Mouse (Mus musculus) gastrocnemius, adult 2 months (tissue): ENCODE results near the gene Arf4. TPM values are rescaled to one million over a fixed set of nuclear protein-coding genes. Genes with fewer than 3 reads are reported as not detected.
"Not testable (repeated sequence)": the region's sequence is repeated elsewhere in the genome, so short reads cannot be mapped to it uniquely, and the experiment has no call there.

Experiments
- DNase-seq: peaks from one replicate; pipeline ENCODE4 v3.0.0; 2022
- H3K27ac ChIP-seq: fragments of 200-600 bp; 2 replicates; pipeline ENCODE4 v1.8.1; 2022; ENCODE audit warnings: mild to moderate bottlenecking
- H3K4me3 ChIP-seq: fragments of 200-600 bp; 2 replicates; pipeline ENCODE4 v1.8.1; 2022; ENCODE audit warnings: mild to moderate bottlenecking, moderate library complexity
- CTCF ChIP-seq: fragments of 200-600 bp; IDR thresholded peaks from 2 replicates; pipeline ENCODE4 v1.8.1; 2022; ENCODE audit warnings: antibody characterized with exemption, mild to moderate bottlenecking, moderate library complexity
- intact Hi-C: fragments of 180-260 bp; cut with DNase I; formaldehyde crosslinking; loops from one replicate; pipeline ENCODE4 v1.15.1; 2025
- microRNA-seq: library from miRNA; unstranded; fragments of <30 nt; microRNA quantifications from one replicate; pipeline ENCODE4 v1.2.0, GENCODE M21; 2021
- total RNA-seq, 2 experiments: library from RNA; stranded (reverse); gene quantifications; 2 replicates each; pipeline ENCODE4 v1.2.3; 2021

The Arf4 gene
- total RNA-seq, 2 experiments from 2014 or later, result 27.0 to 36.3 TPM

DNA sequence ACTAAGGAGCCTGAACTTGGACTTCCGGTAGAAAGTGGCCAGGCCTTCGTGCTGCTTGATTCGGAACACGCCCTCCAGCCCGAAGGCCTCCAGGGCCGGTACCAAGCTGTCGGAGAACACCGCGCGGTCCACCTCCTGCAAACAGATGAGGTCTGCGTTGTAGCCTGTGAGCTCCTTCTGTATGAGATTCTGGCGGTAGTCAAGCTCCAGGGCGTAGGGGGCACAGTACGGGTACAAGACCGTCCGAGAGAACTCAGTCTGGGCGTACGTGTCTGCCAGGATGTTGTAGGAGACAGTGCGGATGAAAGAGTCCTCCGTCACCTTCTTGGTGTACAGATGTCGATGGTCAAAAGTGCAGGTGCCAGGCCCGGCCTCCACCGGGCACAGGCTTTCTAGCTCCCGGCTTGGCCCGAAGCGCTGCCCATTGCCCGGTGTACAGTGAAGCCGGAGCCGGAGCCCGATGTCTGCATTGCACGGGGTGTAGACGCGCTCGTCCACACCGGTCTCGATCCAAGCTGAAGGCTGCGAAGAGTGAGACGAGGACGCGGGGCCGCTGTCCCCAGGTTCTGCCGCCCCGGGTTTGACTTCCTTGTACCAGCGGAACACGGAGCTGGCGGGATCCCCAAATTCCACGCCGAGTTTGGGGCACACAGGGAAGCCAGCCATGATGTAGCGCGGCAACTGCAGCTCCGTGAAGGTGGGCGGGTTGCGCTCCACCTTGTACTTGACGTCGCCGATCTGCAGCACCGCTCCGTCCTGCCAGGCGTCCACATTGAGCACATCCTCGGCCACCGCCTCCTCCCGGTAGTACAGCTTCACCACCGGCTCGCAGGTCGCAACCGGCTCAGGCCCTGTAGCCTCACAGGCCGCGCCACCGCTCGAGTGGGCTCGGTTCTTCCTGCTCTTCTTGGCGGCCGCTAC, 30.8 kb downstream of the Arf4 start:
- intact Hi-C loops, result loop anchor here (10.0 kb wide), 1 partner anchor 296 kb away; no protein-coding TSS in a partner anchor
- DNase-seq, result peak; percentile 55
- no peak for TF ChIP-seq CTCF
- peak overlapping the region; percentile 94 for H3K4me3 ChIP-seq
- peak overlapping the region; percentile 95 for H3K27ac ChIP-seq

GRCm38 (mm10) chr14:26669292-26670073, 31.6 kb downstream of the Arf4 start, which contains the start of gene Pde12:
TSS of gene Pde12 (minus strand) at chr14:26669883.
- peak; percentile 90 for DNase-seq
- peak within 1 kb of the TSS; percentile 94 for H3K4me3 ChIP-seq
- TF ChIP-seq CTCF, result no peak; the same call in 1 of the 2 replicates
- intact Hi-C loops, result loop anchor here (10.0 kb wide), 1 partner anchor 295 kb away; no protein-coding TSS in a partner anchor
- peak within 1 kb of the TSS; percentile 95 for H3K27ac ChIP-seq

DNA sequence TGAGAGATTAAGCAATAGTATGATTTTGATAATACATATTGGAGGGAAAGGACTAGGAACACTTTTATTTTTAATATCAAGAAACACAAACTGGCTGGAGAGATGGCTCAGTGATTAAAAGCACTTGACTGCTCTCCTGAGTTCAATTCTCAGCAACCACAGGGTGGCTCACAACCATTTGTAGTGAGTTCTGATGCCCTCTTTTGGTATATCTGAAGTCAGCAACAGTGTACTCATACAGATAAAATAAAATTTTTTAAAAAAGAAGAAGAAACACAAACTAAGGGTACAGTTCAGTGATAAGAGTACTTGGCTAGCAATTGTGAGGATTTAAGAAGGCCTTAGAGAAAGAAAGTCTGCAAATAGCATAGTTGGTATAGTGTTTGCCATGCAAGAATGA, 33.1 kb downstream of the Arf4 start:
- Histone ChIP-seq H3K4me3 (no peak overlapping the region), H3K27ac (no peak overlapping the region)
- TF ChIP-seq CTCF, result no peak
- intact Hi-C loops, result no loop called here
- DNase-seq, result no peak

- H3K4me3 ChIP-seq, H3K27ac ChIP-seq, DNase-seq, intact Hi-C loops: not testable (repeated sequence)
Measured at GRCm38 (mm10) chr14:26671870-26672615, 34.2 kb downstream of the Arf4 start.

- DNase-seq, H3K27ac ChIP-seq, intact Hi-C loops, H3K4me3 ChIP-seq: not testable (repeated sequence)
Measured at GRCm38 (mm10) chr14:26674476-26675169, 36.7 kb downstream of the Arf4 start.

GRCm38 (mm10) chr14:26675371-26675770, 37.5 kb downstream of the Arf4 start:
- peak; percentile 27 for DNase-seq
- peak; percentile 45 for TF ChIP-seq CTCF
- H3K4me3 ChIP-seq, result peak overlapping the region; percentile 28; the same call in 1 of the 2 replicates
- intact Hi-C loops, result no loop called here
- H3K27ac ChIP-seq, result no peak overlapping the region

DNA sequence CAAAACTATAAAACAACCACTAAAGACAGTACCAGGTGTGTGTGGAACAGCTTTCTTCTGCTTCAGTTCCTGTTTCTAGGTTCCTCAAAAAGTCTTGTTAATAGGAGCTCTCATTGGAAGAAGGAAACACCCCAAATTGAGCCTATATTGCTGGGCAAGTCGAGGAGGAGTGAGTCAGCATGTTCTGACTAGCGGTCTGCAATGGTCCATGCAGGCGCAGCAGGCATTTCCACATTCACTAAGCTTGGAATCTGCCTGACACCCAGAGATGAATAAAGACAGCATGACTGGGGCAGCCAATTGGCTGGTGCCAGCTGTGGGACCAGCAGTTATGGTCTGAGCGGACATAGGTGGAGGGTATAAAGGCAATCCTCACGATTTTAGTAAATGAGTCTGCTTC, 37.9 kb downstream of the Arf4 start:
- DNase-seq, result no peak
- intact Hi-C loops, result no loop called here
- Histone ChIP-seq H3K27ac (no peak overlapping the region), H3K4me3 (peak overlapping the region; percentile 28; the same call in 1 of the 2 replicates)
- TF ChIP-seq CTCF, result no peak

- intact Hi-C loops, result no loop called here
- Histone ChIP-seq H3K27ac (no peak overlapping the region), H3K4me3 (no peak overlapping the region)
- no peak for DNase-seq
- TF ChIP-seq CTCF, result no peak
Measured at GRCm38 (mm10) chr14:26690727-26691126, 52.9 kb downstream of the Arf4 start.

GRCm38 (mm10) chr14:26691363-26691762, 53.5 kb downstream of the Arf4 start:
- no peak overlapping the region for H3K27ac ChIP-seq
- no peak overlapping the region for H3K4me3 ChIP-seq
- no peak for DNase-seq
- intact Hi-C loops, result no loop called here
- no peak for TF ChIP-seq CTCF

DNA sequence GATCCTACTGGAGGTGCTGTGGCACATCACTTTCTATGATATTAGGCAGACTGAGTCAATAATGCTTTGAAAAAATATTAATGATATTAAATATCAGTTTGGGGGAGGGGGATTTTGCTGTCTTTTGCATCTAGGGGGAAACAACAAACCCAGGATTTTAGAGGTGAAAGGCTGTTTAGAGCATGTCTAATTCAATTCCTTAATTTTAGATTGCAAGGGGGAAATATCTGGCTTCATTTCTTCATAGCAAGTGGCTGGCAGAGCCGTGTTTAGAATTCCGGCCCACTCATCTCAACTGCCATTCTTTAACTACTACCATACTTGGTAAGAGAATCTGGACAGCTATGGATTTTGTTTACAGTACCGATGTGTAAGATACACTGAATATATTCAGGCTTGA, 55.1 kb downstream of the Arf4 start, which contains the start of gene Dnah12:
Gene Dnah12, plus strand, starts transcription at position 301 of the 400 bp plus-strand sequence.
- intact Hi-C loops, result no loop called here
- no peak for DNase-seq
- TF ChIP-seq CTCF, result no peak

GRCm38 (mm10) chr14:26697912-26698311, 60.0 kb downstream of the Arf4 start:
- no peak overlapping the region for H3K4me3 ChIP-seq
- no peak for DNase-seq
- TF ChIP-seq CTCF, result peak; percentile 47
- H3K27ac ChIP-seq, result no peak overlapping the region
- intact Hi-C loops, result no loop called here

More for the DNA sequence above, 55.1 kb downstream of the Arf4 start, which contains the start of gene Dnah12:
- Histone ChIP-seq H3K27ac (no peak within 1 kb of the TSS), H3K4me3 (no peak within 1 kb of the TSS)

GRCm38 (mm10) chr14:26705246-26705645, 67.4 kb downstream of the Arf4 start:
- H3K4me3 ChIP-seq, intact Hi-C loops, DNase-seq, H3K27ac ChIP-seq: not testable (repeated sequence)

Small RNAs within 50 kb of the gene (microRNA-seq; reads per million reads assigned to microRNA genes)
- gene Mir7672, result not detected

Other genes starting within 250 kb of the Arf4 start
- gene Slmap, start 103.1 kb upstream of the Arf4 start, total RNA-seq, result 100 to 1,000 TPM in 1 of 2 experiments, 10 to 100 TPM in 1; 65.4 to 115 TPM
- gene Dennd6a, start 64.2 kb upstream of the Arf4 start, total RNA-seq, result 1 to 10 TPM; 8.2 to 8.5 TPM
- 1 to 10 TPM; 3.2 to 4.9 TPM for gene Pde12, start 31.8 kb downstream of the Arf4 start, total RNA-seq
- gene Dnah12, start 55.2 kb downstream of the Arf4 start, total RNA-seq, result not detected